Mouse (Mus musculus) MEL (cell line): ENCODE data around the gene Snx29. TPM values are rescaled to one million over a fixed set of nuclear protein-coding genes. Genes with fewer than 3 reads are reported as not detected.
"Not testable (repeated sequence)": the region's sequence is repeated elsewhere in the genome, so short reads cannot be mapped to it uniquely, and the experiment has no call there.

Experiments
- DNase-seq: peaks from one replicate; pipeline ENCODE4 v3.0.0; 2011; ENCODE audit warnings: low read depth, low spot score
- H3K27ac ChIP-seq: 2 replicates; pipeline ENCODE4 v1.5.1; 2012; ENCODE audit warnings: low read depth, mild to moderate bottlenecking, control low read depth, low read length, moderate library complexity; ENCODE audit not compliant: control insufficient read depth
- H3K27me3 ChIP-seq, 2 experiments: fragments of 150-350 bp in 1 of 2; sonication (generic) in 1 of 2; 2 replicates each; pipeline ENCODE4 v1.6.1; 2012; ENCODE audit warnings: low read length in 2 of 2, mild to moderate bottlenecking in 2 of 2, improper control_type of control experiment in 1 of 2, moderate library complexity in 1 of 2; ENCODE audit not compliant: insufficient read depth in 2 of 2, control insufficient read depth in 1 of 2
- H3K36me3 ChIP-seq, 2 experiments: 2 replicates each; pipeline ENCODE4 v1.6.1; 2012 to 2014; ENCODE audit warnings: low read length in 2 of 2, improper control_type of control experiment in 1 of 2, inconsistent platforms in 1 of 2, mild to moderate bottlenecking in 1 of 2; ENCODE audit not compliant: insufficient read depth in 2 of 2, control insufficient read depth in 1 of 2
- H3K4me1 ChIP-seq, 2 experiments: fragments of 150-350 bp in 1 of 2; sonication (generic) in 1 of 2; 2 replicates each; pipeline ENCODE4 v1.6.1; 2012; ENCODE audit warnings: low read length in 2 of 2, improper control_type of control experiment in 1 of 2, mild to moderate bottlenecking in 1 of 2; ENCODE audit not compliant: insufficient read depth in 2 of 2, control insufficient read depth in 1 of 2
- H3K4me3 ChIP-seq, 2 experiments: fragments of 150-350 bp in 1 of 2; sonication (generic) in 1 of 2; 2 replicates each; pipeline ENCODE4 v1.5.1; 2012; ENCODE audit warnings: low read depth in 2 of 2, low read length in 2 of 2, mild to moderate bottlenecking in 2 of 2, moderate library complexity in 2 of 2, control low read depth in 1 of 2, improper control_type of control experiment in 1 of 2; ENCODE audit not compliant: control insufficient read depth in 1 of 2, insufficient read depth in 1 of 2
- H3K79me2 ChIP-seq: 2 replicates; pipeline ENCODE4 v1.6.1; 2012; ENCODE audit warnings: mild to moderate bottlenecking, low read length, moderate library complexity; ENCODE audit not compliant: control insufficient read depth, poor library complexity, insufficient read depth
- H3K9ac ChIP-seq: 2 replicates; pipeline ENCODE4 v1.6.1; 2012; ENCODE audit warnings: low read depth, mild to moderate bottlenecking, control low read depth, low read length, moderate library complexity; ENCODE audit not compliant: control insufficient read depth, poor library complexity, severe bottlenecking
- H3K9me3 ChIP-seq: fragments of 150-350 bp; sonication (generic); replicated peaks from 2 replicates; pipeline ENCODE4 v1.6.1; 2012; ENCODE audit warnings: mild to moderate bottlenecking, low read length, improper control_type of control experiment, moderate library complexity; ENCODE audit not compliant: insufficient read depth
- CTCF ChIP-seq, 3 experiments: IDR thresholded peaks in 2 of 3; conservative IDR thresholded peaks in 1 of 3; 2 replicates each; pipeline ENCODE4 v1.5.1; 2011 to 2012; ENCODE audit warnings: low read length in 3 of 3, low read depth in 2 of 3, mild to moderate bottlenecking in 2 of 3, improper control_type of control experiment in 1 of 3, inconsistent platforms in 1 of 3, mixed read lengths in 1 of 3, moderate library complexity in 1 of 3; ENCODE audit not compliant: control insufficient read depth in 1 of 3, insufficient read depth in 1 of 3, poor library complexity in 1 of 3, severe bottlenecking in 1 of 3
- EP300 ChIP-seq, 2 experiments: IDR thresholded peaks; 2 replicates each; pipeline ENCODE4 v1.6.1; 2011; ENCODE audit warnings: improper control_type of control experiment in 2 of 2, low read length in 2 of 2, low read depth in 1 of 2, mild to moderate bottlenecking in 1 of 2
- GABPA ChIP-seq: IDR thresholded peaks from 2 replicates; pipeline ENCODE4 v1.6.1; 2012; ENCODE audit warnings: low read depth, mild to moderate bottlenecking, inconsistent platforms, low read length, improper control_type of control experiment, moderate library complexity
- KAT2A ChIP-seq: conservative IDR thresholded peaks from 2 replicates; pipeline ENCODE4 v1.6.1; 2012; ENCODE audit warnings: low read depth, low read length, improper control_type of control experiment, inconsistent platforms
- MAFK ChIP-seq: IDR thresholded peaks from 2 replicates; pipeline ENCODE4 v1.6.1; 2011; ENCODE audit warnings: low read depth, mild to moderate bottlenecking, low read length, improper control_type of control experiment, borderline replicate concordance
- MYB ChIP-seq: IDR thresholded peaks from 2 replicates; pipeline ENCODE4 v1.6.1; 2011; ENCODE audit warnings: mild to moderate bottlenecking, low read depth, low read length, improper control_type of control experiment
- NELFE ChIP-seq: IDR thresholded peaks from 2 replicates; pipeline ENCODE4 v1.6.1; 2011; ENCODE audit warnings: low read depth, low read length, improper control_type of control experiment
- POLR2AphosphoS5 ChIP-seq: IDR thresholded peaks from 2 replicates; pipeline ENCODE4 v1.6.1; 2012; ENCODE audit warnings: low read depth, borderline replicate concordance, mild to moderate bottlenecking, inconsistent platforms, low read length, moderate library complexity, mixed read lengths
- RAD21 ChIP-seq: IDR thresholded peaks from 2 replicates; pipeline ENCODE4 v1.6.1; 2011; ENCODE audit warnings: mild to moderate bottlenecking, low read depth, low read length, improper control_type of control experiment
- RCOR1 ChIP-seq: IDR thresholded peaks from 2 replicates; pipeline ENCODE4 v1.6.1; 2012; ENCODE audit warnings: low read depth, mild to moderate bottlenecking, inconsistent platforms, low read length, improper control_type of control experiment
- SIN3A ChIP-seq: IDR thresholded peaks from 2 replicates; pipeline ENCODE4 v1.6.1; 2012; ENCODE audit warnings: low read length, improper control_type of control experiment, inconsistent platforms
- SMC3 ChIP-seq: IDR thresholded peaks from 2 replicates; pipeline ENCODE4 v1.6.1; 2011; ENCODE audit warnings: low read depth, low read length, improper control_type of control experiment
- TAL1 ChIP-seq: IDR thresholded peaks from 2 replicates; pipeline ENCODE4 v1.6.1; 2012; ENCODE audit warnings: mild to moderate bottlenecking, inconsistent platforms, low read length, moderate library complexity, mixed read lengths
- TBP ChIP-seq: IDR thresholded peaks from 2 replicates; pipeline ENCODE4 v1.8.0; 2011; ENCODE audit warnings: low read depth, low read length, improper control_type of control experiment
- ZC3H11A ChIP-seq: IDR thresholded peaks from 2 replicates; pipeline ENCODE4 v1.6.1; 2012; ENCODE audit warnings: low read depth, mild to moderate bottlenecking, inconsistent platforms, low read length, improper control_type of control experiment
- ZKSCAN1 ChIP-seq: IDR thresholded peaks from 2 replicates; pipeline ENCODE4 v1.6.1; 2012; ENCODE audit warnings: low read depth, mild to moderate bottlenecking, inconsistent platforms, low read length, improper control_type of control experiment, moderate library complexity
- ZMIZ1 ChIP-seq: IDR thresholded peaks from 2 replicates; pipeline ENCODE4 v1.6.1; 2012; ENCODE audit warnings: low read depth, mild to moderate bottlenecking, inconsistent platforms, low read length, improper control_type of control experiment, moderate library complexity
- ZNF384 ChIP-seq: IDR thresholded peaks from 2 replicates; pipeline ENCODE4 v1.6.1; 2012; ENCODE audit warnings: low read depth, mild to moderate bottlenecking, inconsistent platforms, low read length, improper control_type of control experiment
- polyA plus RNA-seq, 2 experiments: library from polyadenylated mRNA; stranded (reverse) in 1 of 2; unstranded in 1 of 2; fragments of >175 nt in 1 of 2; fragments of >200 nt in 1 of 2; gene quantifications; 2 replicates each; pipeline versions ENCODE4 v1.2.1 to v1.2.4; 2012; ENCODE audit warnings: low replicate concordance in 2 of 2, low read depth in 1 of 2; ENCODE audit not compliant: insufficient read length in 2 of 2, insufficient read depth in 1 of 2, missing spikeins in 1 of 2
- total RNA-seq: library from RNA; depleted of rRNA; stranded (reverse); fragments of 300-350 nt; gene quantifications from 2 replicates; pipeline ENCODE4 v1.2.3, GENCODE M21; 2012

Gene Snx29
- total and polyA plus RNA-seq, 3 experiments = 0.72 to 0.73 TPM; not detected in 1

DNA sequence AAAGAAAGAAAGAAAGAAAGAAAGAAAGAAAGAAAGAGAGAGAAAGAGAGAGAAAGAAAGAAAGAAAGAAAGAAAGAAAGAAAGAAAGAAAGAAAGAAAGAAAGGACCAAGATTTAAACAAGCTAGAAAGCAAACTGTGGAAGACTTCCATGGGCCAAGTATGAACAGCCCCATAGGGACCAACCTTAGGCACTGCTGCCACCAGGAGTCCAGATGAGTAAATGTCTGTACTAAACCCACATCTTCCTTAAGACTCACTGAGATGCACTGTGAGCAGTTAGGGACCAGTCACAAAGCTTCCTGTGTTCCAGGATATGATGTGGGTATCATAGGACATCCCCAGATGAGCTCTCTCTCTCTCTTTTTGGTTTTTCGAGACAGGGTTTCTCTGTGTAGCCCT lies 25.0 kb upstream of the Snx29 start:
- H3K9ac ChIP-seq = not testable (repeated sequence)
- TF ChIP-seq ZC3H11A = peak; percentile 44
- peak; percentile 11 to 54 (median 22); a peak in 2 of 6 replicates for TF ChIP-seq CTCF (IDR thresholded peaks at IDR 0.05 in 2 of 3, conservative IDR thresholded peaks at IDR 0.05 in 1 of 3; ENCODE audit: control insufficient read depth in 1 of 3, insufficient read depth in 1 of 3, low read depth in 2 of 3, low read length in 3 of 3, poor library complexity in 1 of 3, severe bottlenecking in 1 of 3)
- peak; percentile 69 for TF ChIP-seq RAD21
- TF ChIP-seq SMC3 = peak; percentile 46

DNA sequence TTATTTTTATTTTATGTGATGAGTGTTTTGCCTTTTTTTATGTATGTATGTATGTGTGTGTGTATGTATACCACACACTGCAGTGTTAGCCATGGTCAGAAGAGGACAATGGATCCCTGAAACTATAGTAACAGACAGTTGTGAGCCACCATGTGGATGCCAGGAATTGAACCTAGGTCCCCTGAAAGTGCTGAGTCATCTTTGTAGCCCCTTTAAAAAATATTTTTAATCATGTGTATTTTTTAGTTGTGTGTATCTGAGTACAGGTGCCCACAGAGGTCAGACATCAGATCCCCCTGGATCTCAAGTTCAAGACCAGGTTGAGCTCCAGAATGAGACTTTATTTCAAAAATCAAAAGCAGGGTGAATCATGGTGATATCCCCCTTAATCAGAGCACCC lies 19.0 kb upstream of the Snx29 start:
- Histone ChIP-seq H3K27me3 (no peaks in the 10 kb centered on the region), H3K27ac (no peak overlapping the region), H3K79me2 (no peaks in the 10 kb centered on the region), H3K4me3 (no peak overlapping the region), H3K9me3 (no peaks in the 10 kb centered on the region), H3K9ac (no peak overlapping the region), H3K4me1 (no peaks in the 10 kb centered on the region), H3K36me3 (no peaks in the 10 kb centered on the region)
- no peak for TF ChIP-seq EP300 (IDR thresholded peaks at IDR 0.05; ENCODE audit: low read depth in 1 of 2, low read length in 2 of 2)
- no peak for TF ChIP-seq RAD21
- TF ChIP-seq POLR2AphosphoS5 = no peak
- TF ChIP-seq CTCF (IDR thresholded peaks at IDR 0.05 in 2 of 3, conservative IDR thresholded peaks at IDR 0.05 in 1 of 3; ENCODE audit: control insufficient read depth in 1 of 3, insufficient read depth in 1 of 3, low read depth in 2 of 3, low read length in 3 of 3, poor library complexity in 1 of 3, severe bottlenecking in 1 of 3) = no peak
- TF ChIP-seq ZKSCAN1 = no peak
- TF ChIP-seq ZNF384 = no peak
- TF ChIP-seq ZMIZ1 = no peak
- no peak for TF ChIP-seq GABPA
- TF ChIP-seq NELFE = no peak
- no peak for TF ChIP-seq SIN3A
- TF ChIP-seq RCOR1 = no peak
- TF ChIP-seq KAT2A = no peak
- TF ChIP-seq ZC3H11A = no peak
- no peak for TF ChIP-seq TAL1
- no peak for TF ChIP-seq TBP
- no peak for TF ChIP-seq MYB
- no peak for TF ChIP-seq MAFK
- DNase-seq = no peak

More for the DNA sequence above, 25.0 kb upstream of the Snx29 start:
- H3K27me3 ChIP-seq, H3K36me3 ChIP-seq, H3K27ac ChIP-seq, H3K9me3 ChIP-seq, H3K79me2 ChIP-seq, H3K4me1 ChIP-seq, H3K4me3 ChIP-seq: not testable (repeated sequence)
- DNase-seq = peak; percentile 42
